Mouse (Mus musculus) gastrocnemius, postnatal 14 days (tissue): Measurements from ENCODE around the gene Cacnb3. TPM values are rescaled to one million over a fixed set of nuclear protein-coding genes. Genes with fewer than 3 reads are reported as not detected.
A peak's percentile ranks its signal among the peaks of the same experiment; 100 is the strongest.

Experiments used
- DNase-seq: peaks from one replicate; pipeline ENCODE4 v3.0.0; 2021; ENCODE audit warnings: mixed read lengths
- intact Hi-C: fragments of 180-260 bp; cut with DNase I; formaldehyde crosslinking; loops from one replicate; pipeline ENCODE4 v1.15.1; 2025; ENCODE audit warnings: low total_unique reads
- total RNA-seq, 2 experiments: library from RNA; stranded (reverse); gene quantifications; 2 replicates each; pipeline ENCODE4 v1.2.3; 2021

Gene Cacnb3
- total RNA-seq, 2 experiments from 2014 or later, result 6.6 to 9.5 TPM

DNA sequence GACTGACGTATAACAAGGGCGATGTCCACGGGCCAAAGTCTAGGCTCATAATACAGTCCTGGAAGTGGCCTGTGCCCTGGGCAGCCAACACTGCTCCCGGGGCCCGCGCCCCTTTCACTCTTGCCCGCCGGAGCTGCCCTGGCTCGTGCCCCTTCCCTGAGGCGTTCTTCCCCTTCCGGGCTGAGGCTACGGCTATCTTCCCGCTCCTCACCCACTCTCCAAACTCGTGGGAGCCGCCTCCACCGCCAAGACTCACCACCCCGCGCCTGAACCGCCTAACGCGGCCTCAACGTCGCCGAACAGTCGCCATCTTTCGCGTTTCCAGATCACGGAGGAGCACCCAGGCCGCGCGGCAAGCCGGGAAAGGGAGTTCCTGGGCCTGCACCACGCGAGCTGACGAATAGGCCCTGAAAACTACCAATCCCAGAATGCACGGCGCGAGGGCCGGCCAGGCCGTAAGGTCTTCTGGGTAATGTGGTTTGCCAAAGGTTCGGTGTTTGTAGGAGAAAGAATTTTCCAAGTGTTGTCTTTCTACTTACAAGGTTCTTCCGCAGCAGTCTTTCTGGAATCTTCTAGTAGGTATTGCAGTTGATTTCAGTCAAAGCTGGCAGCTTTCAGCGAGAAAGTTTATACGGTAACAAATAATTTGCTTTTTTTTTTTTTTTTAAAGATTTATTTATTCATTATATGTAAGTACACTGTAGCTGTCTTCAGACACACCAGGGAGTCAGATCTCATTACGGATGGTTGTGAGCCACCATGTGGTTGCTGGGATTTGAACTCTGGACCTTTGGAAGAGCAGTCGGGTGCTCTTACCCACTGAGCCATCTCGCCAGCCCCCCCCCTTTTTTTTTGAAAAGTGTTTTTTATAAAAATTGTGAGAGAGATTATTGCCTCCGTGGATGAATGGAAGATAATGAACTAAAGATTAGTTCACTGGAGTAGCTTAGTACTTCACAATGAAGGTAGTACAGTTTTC lies 32.2 kb downstream of the Cacnb3 start, which contains the start of gene Ddx23:
Gene Ddx23, minus strand, starts transcription at position 328 of the 979 bp plus-strand sequence.
- peak; percentile 96 for DNase-seq
- intact Hi-C loops, result no loop called here

DNA sequence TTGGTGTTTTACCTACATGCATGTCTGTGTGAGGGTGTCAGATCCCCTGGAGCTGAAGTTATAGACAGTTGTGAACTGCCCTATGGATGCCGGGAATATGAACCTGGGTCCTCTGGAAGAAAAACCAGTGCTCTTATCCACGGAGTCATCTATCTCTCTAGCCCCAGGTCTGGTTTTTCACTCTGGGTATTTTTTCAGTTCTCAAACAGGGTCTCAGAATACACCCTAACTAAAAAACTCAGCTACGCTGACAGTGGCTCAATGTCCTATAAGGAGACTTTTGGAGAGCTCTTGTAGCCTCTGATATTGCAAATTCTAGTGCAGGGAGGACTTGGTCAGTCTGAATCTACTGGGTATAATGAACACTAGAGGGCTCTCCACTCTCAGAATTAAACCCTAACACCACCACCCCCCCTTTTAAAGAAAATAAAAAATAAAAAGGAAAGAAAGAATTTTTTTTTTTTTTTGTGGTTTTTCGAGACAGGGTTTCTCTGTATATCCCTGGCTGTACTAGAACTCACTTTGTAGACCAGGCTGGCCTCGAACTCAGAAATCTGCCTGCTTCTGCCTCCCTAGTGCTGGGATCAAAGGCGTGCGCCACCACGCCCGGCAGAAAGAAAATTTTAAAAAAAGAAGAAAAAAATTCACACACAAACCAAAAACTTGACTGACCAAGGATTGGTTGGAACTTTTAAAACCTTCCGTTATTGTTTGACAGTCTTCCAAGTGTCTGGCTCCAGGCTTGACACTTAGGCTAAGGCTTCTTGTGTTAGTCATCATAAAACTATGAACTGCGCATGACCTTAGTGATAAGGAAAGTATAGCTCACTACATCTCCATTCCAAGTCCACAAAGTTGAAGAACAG lies 33.6 kb downstream of the Cacnb3 start:
- DNase-seq, result no peak
- intact Hi-C loops, result loop anchor here (2.0 kb wide), 1 partner anchor 39 kb away; no protein-coding TSS in a partner anchor

DNA sequence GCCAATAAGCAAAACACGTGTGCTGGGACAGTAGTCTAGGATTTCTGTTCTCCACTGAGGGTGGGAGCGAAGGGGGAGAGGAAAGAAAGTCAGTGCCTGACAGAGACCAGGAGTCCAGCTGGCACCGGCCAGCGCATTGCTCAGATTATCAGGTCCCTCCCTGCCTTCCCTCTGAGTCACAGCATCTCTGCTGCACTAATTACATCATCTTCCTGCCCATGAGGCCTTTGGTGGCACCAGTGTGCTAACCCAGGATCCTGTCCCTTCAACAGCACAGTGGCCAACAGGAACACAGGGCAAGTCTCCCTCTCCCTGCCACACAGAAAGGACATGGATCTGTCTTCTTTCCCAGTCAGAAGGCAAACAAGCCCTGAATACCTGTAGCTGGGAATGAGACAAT lies 42.0 kb downstream of the Cacnb3 start:
- no peak for DNase-seq
- intact Hi-C loops, result no loop called here

DNA sequence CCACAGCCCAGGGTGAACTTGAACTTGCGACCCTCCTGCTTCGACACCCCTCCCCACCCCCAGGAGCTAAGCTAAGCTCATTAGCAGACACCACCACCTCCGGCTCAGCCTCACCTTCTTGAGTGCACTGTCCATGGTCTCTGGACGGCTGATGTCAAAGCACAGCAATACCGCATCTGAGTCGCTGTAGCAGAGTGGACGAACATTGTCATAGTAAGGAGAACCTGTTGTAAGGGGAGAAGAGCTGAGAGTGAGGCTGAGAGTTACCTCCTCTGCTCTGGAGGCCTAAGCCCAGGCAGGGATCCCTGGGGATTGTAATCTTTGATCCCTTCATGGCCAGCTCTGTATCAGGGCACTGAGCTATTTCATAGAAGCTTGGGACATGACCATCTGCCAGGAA lies 43.1 kb downstream of the Cacnb3 start:
- DNase-seq, result no peak

DNA sequence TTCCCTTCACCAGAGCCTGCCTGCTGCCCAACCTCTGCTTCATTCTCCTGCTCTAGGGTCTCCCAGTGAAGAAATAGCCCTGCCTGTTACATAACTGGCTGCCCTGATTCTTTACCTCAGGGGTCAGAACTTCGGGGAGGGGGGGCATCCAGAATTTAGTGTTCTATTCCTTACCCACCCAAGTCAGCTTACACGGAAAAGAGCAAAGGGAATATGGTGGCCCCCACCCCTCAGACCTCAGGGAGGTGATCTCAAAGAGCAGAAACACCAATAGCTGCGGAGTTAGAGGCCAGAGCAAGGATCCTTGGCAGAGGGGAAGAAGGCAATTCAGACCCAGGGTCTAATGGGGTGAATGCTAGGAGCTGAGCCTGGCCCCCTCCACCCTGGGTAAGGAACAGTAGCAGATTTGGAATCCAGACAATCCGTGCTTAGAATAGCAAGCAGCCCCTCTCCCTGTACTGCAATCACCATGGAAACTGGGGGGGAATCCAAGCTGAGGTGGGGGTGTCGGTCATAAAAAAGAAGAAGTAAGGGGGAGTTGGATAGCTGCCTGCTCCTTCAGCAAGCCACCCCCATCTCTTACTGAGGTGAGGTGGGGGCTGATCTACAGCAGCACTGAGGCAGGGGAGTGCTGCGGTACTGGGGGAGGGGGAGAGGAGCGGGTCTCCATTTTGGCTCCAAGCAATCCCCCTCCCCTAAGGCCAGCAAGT lies 43.8 kb downstream of the Cacnb3 start:
- intact Hi-C loops, result no loop called here
- DNase-seq, result no peak

More for the DNA sequence above, 43.1 kb downstream of the Cacnb3 start:
- intact Hi-C loops, result no loop called here

DNA sequence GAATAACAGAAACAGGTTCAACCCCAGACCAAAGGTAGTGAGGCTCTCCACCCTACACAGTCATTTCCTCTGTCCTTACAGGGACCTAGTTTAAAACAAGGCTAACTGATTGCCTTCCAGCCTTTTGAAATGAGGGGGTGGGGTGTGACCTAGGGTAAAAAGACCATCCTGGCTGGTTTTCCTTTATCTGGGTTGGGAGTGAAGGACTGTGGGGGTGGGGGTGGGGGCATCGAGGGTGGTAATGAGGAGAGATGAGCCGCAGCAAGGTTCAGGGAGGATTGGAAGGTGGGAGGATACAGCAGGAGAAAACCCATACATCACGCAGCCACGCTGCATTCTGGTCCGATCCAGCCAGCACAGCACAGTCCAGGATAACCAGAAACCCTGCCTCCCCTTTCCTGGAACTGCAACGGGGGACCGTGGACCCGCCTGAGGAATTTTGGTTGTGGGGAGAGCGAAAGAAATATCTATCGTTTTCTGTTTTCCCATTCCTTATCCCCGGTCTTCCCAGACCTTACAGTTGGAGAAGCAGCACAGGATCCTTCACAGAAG lies 44.4 kb downstream of the Cacnb3 start:
- intact Hi-C loops, result no loop called here
- DNase-seq, result no peak

DNA sequence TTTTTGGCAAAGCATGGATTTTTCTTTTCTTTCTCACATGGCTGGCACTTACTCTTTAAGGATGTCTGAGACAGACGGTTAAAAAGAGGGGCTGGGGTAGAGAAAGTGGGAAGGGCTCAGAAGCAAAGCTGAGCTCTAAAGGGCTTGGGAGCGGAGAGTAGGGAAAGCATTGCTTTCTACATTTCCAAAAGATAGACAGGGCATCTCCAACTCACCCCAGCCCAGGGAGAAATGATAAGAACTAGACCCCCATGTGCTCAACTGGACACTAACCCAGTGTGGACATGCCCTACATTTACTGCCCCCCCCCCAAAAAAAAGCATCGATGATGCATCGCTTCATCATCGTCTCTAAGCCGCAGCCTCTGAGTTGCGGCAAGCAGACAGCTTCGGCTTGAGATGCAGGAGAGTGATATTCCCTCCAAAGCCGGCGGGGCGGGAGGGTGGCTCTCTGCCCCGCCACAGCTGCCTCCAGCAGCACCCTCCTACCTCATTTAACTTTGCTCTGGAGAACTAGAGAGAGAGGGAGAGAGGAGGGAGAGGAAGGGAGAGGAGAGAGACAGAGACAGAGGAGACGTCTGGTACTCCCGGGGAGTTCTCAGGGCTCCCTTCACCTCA lies 45.1 kb downstream of the Cacnb3 start:
- intact Hi-C loops, result no loop called here
- no peak for DNase-seq

DNA sequence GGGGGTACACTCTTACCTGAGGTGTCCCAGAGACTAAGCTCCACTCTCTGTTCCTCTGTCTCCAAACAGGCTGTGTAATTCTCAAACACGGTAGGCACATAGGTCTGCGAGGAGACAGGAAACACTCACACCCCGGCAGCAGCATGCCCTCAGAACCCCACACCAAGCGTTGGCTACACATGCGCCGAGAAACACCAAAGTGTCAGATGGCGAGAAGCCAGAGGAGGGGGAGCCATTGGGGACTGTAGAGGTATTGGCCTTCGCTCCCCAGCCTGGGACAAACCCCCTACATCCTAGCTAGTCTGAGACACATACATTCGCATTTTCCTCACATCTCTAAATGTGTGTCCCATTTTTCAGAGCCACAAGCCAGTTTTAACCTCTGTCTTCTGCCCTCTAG lies 45.8 kb downstream of the Cacnb3 start:
- intact Hi-C loops, result no loop called here
- no peak for DNase-seq

DNA sequence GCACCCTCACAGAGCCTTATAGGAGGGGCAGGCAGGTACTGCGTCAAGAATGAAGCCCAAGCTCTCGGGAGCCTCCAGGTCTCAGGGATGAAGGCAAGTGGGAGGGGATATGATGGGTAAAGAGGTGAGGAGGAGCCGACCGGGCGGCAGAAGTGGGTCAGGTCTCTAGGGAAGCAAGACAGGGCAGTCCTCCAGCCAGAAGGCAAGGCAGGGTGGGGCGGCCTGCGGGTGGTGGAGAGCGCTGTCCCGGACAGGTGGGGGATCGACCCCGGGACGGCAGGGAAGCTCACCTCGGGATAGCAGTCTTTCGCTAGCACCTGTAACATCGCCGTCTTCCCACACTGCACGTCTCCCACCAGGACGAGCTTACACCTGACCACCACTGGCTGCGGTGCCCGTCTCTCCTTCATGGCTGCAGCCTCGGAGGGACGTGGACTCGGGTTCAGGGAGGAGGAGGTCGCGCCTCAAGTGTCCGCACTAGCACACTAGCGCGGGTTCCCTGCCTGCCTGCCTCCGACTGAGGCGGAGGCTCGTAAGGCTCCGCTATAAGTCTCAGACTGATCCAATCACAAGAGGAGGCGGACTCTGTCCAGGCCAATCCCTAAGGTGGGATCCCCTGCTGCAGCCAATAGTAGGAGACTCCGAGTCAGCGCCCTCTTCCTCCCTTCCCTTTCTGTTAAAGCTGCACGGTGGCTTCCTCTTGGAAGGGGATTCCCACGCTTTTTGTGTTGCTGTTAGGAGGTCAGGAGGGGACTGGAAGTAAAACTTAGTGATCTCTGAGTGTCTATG lies 46.5 kb downstream of the Cacnb3 start, which contains the start of gene Rnd1:
Gene Rnd1, minus strand, starts transcription at position 522 of the 789 bp plus-strand sequence.
- intact Hi-C loops, result no loop called here
- DNase-seq, result peak; percentile 74

DNA sequence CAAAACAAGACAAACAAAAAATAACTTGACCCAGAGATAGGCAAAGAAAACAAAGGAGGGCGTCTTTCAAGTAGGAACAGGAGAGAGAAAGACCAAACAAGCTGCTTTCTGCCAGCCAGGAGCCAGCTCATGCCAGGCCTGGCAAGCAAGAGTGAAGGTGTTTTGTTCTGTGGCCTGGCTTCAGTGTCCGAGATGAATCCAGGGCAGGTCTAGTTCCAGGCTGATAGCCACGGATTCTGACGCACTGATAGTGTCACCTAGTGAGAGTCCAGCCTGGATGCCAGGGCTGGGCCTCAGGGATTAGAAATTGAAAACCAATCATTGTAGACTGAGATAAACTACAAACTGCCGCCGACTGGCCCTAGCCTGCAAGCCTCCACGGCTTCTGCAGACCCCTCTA lies 47.3 kb downstream of the Cacnb3 start:
- intact Hi-C loops, result no loop called here
- DNase-seq, result no peak

DNA sequence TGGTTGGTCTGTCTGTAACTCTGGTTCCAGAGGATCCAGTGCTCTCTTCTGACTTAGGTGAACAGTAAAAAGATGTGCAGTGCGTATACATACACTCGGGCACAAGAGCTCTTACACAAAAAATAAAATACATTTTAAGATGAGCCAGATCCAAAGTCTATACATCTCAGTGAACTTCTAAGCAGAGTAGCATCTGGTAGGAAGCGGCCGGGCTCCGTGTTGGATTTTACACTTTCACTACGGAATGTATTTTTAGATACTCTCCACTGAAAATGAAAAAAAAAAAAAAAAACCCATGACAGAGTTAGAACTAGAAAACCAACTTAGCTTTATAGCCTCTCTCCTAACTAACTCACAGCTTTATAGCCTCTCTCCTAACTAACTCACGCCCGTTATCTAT lies 50.0 kb downstream of the Cacnb3 start:
- intact Hi-C loops, result no loop called here
- no peak for DNase-seq

DNA sequence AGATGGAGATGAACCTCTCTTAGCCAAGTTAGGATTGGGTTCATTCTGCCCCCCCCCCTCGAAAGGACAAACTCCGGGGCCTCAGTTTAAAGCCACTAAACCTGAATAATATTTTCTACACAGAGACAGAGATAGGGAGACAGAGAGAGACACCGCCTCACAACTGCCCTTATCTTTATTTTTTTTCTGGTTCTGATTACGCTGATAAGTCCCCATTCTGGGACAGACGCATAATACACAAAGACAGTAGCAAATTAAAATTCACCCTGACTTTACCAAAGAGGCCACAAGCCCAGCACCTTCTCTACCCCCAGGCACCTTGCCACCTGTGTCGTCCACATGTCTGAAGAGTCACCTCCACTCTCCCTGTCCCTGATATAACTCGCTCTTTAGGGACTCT lies 51.0 kb downstream of the Cacnb3 start:
- intact Hi-C loops, result no loop called here
- DNase-seq, result no peak

DNA sequence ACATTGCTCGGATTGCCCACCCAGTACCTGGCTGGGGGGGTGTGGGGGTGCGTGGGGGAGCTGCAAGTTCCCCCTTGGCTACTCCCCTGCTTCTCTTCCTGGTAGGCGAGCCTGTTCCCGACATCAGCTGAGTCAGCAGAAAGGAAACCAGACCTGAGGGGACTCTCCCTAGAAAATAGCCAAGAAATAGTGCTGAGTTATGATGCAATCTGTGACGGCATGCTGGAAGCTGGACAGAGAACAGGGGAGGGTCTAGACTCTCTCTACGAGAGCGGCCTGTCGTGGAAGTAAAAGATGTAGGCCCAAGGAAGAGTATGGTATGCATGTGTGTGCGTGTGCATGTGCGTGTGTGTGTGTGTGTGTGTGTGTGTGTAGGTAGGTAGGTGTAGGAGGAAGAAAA lies 52.5 kb downstream of the Cacnb3 start:
- intact Hi-C loops, result no loop called here
- no peak for DNase-seq

DNA sequence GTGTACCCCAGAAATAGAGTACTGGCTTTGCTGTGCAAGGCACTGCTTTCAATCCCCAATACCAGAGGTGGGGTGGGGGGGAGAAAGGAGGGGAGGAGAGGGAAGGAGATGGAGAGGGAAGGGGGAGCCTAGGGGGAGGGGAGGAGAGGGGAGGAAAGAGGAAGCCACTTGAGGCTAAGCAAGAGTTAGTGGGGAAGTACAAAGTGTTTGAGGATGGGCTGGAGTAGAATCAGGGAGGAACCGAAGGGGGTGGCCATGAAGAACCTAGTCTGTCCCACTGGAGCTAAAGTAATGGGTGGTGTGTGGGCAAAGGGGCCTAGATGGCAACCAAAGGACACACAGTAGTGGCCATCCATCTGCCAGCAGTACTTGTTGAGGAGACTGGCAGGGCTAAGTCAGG lies 53.1 kb downstream of the Cacnb3 start:
- DNase-seq, result no peak

DNA sequence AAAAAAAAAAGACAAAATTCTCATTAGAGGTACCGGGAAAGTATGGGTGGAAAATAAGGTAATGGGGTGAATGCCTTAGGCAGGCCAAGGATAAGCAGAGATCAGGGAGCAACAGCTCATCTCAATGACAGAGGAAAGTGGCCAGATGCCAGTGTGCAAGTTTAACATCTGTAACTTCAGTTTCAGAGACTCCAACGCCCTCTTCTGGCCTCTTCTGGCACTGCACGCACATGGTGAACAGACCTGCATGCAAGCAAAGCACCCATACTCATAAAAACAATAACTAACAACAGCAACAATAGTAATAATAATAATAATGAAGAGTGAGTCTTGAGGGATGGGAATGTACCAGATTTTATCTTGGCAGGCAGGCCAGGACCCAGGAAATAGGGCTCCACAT lies 55.3 kb downstream of the Cacnb3 start:
- no peak for DNase-seq
- intact Hi-C loops, result no loop called here

More for the DNA sequence above, 53.1 kb downstream of the Cacnb3 start:
- intact Hi-C loops, result no loop called here

DNA sequence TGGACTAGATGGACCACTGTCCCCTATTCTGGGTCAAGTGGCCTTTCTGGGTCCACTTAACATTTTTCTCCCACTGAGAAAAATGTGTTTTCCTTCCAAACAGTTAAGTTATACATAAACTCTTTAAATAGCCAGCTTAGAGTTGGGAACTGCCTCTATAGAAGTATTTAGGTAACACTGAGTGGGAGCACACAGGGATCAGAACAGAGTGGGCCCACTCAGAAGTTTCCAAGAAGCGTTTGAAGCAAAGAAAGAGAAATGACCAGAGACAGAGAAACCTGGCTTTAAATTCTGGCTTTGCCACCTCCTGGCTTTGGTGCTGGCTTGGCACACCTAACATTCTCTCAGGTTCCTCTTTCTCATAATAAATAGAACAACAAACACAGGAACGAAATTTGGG lies 59.0 kb downstream of the Cacnb3 start:
- DNase-seq, result no peak
- intact Hi-C loops, result no loop called here

DNA sequence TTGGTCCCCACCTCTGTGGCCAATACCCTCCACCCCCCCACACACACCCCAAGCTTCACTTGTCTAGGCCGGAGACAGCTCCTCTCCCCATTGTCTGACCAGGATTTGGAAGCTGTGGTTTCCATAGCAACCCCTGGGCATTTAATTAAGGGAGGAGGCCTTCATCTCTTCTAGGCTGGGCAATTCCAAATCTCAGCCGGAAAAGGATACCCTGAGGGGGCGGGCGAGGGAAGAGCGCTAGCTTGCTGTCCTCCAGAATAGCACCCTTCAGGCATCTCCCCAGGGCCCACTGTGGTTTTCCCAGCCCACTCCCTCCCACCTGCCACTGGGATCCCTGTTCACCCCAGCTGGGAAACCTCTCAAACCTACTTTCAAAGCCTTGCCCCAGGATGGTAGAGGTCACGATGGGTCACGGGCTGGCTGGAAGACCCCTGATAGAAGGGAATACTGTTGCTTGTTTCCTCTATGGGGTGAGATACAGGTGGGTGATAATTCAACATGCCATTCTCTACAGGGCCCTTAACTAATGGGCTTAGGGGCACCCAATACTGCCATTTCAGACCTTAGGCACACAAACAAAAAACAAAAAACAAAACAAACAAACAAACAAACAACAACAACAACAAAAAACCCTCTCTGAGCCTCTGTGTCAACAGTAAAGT lies 61.0 kb downstream of the Cacnb3 start:
- intact Hi-C loops, result no loop called here
- DNase-seq, result no peak
